Mouse (Mus musculus) CH12.LX (cell line): ENCODE data around the gene Ntrk2.

Experiments
- BHLHE40 ChIP-seq: IDR thresholded peaks from 2 replicates; pipeline ENCODE4 v1.6.1; 2011; ENCODE audit warnings: mild to moderate bottlenecking, low read depth, low read length, improper control_type of control experiment
- CHD2 ChIP-seq: IDR thresholded peaks from 2 replicates; pipeline ENCODE4 v1.6.1; 2011; ENCODE audit warnings: low read length, improper control_type of control experiment
- CTCF ChIP-seq, 2 experiments: IDR thresholded peaks in 1 of 2; conservative IDR thresholded peaks in 1 of 2; 2 replicates each; pipeline ENCODE4 v1.5.1; 2011 to 2012; ENCODE audit warnings: low read depth in 2 of 2, low read length in 2 of 2, improper control_type of control experiment in 1 of 2, inconsistent platforms in 1 of 2, mild to moderate bottlenecking in 1 of 2, moderate library complexity in 1 of 2
- E2F4 ChIP-seq: IDR thresholded peaks from 2 replicates; pipeline ENCODE4 v1.6.1; 2011; ENCODE audit warnings: low read depth, low read length, improper control_type of control experiment; ENCODE audit not compliant: insufficient replicate concordance
- HCFC1 ChIP-seq: IDR thresholded peaks from 2 replicates; pipeline ENCODE4 v1.6.1; 2012; ENCODE audit warnings: low read depth, mild to moderate bottlenecking, inconsistent platforms, low read length, improper control_type of control experiment
- MXI1 ChIP-seq: IDR thresholded peaks from 2 replicates; pipeline ENCODE4 v1.6.1; 2011; ENCODE audit warnings: mild to moderate bottlenecking, low read depth, low read length, improper control_type of control experiment
- NELFE ChIP-seq: IDR thresholded peaks from 2 replicates; pipeline ENCODE4 v1.6.1; 2011; ENCODE audit warnings: low read depth, low read length, improper control_type of control experiment
- POLR2A ChIP-seq: IDR thresholded peaks from 2 replicates; pipeline ENCODE4 v1.6.1; 2011; ENCODE audit warnings: low read depth, mild to moderate bottlenecking, improper control_type of control experiment, low read length
- SIN3A ChIP-seq: IDR thresholded peaks from 2 replicates; pipeline ENCODE4 v1.6.1; 2012; ENCODE audit warnings: low read length, improper control_type of control experiment, inconsistent platforms
- TCF12 ChIP-seq: IDR thresholded peaks from 2 replicates; pipeline ENCODE4 v1.6.1; 2014; ENCODE audit warnings: low read depth, mild to moderate bottlenecking, inconsistent platforms, low read length, improper control_type of control experiment
- UBTF ChIP-seq: IDR thresholded peaks from 2 replicates; pipeline ENCODE4 v1.6.1; 2012; ENCODE audit warnings: low read depth, mild to moderate bottlenecking, inconsistent platforms, low read length, improper control_type of control experiment, moderate library complexity
- USF2 ChIP-seq: conservative IDR thresholded peaks from 2 replicates; pipeline ENCODE4 v1.6.1; 2011; ENCODE audit warnings: low read depth, low read length, improper control_type of control experiment
- ZNF384 ChIP-seq: IDR thresholded peaks from 2 replicates; pipeline ENCODE4 v1.6.1; 2012; ENCODE audit warnings: low read depth, low read length, improper control_type of control experiment, inconsistent platforms

DNA sequence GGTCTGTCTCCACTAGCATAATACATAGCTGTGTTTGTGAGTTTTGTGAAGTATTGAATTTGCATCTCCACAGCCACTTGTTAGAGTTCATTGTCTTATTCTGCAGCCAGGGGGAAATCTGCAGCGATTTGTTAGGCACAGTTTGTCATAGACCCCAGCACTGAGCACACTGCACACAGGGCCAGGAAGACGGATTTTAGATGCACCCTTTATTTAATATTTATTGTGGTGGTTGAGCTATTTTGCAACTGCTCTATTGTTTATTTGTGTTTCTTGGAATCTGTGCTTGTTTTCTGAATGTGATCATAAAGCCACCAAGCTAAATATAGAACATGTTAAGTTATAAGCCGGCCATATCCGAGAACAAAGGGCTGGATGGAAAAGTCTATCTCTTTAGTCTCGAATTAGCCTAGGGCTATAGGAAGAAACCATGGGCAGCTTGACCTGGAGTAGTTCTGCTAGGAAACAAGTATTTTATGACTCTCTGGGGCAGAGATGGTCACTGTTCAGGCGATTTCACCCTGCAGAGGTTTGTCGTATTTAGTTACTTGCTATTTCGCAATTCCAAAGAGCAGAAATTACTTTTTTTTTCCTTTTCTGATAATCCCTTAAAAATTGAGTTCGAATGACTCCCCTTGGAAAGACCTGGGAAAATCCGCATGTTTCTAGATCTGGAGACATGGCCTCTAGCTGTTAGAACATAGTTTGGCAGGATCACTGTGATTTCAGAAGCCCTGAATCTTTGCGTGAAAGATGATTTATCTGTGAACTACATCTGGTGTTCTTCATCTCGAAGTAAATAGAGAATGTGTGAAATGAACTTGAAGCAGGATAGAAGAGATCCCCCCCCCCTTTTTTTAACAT is 196.8 kb downstream of the Ntrk2 start:
- TF ChIP-seq E2F4 (no peak), USF2 (no peak), CHD2 (no peak), POLR2A (no peak), NELFE (no peak), CTCF (conservative IDR thresholded peaks at IDR 0.05 in 1 of 2, IDR thresholded peaks at IDR 0.05 in 1 of 2; ENCODE audit: low read depth in 2 of 2, low read length in 2 of 2) (no peak), MXI1 (no peak), HCFC1 (no peak), TCF12 (no peak), SIN3A (no peak), ZNF384 (no peak), BHLHE40 (no peak), UBTF (no peak)
